Mouse (Mus musculus) heart, adult 9 months (tissue): Measurements from ENCODE around the gene Ms4a6d.
"Not testable (repeated sequence)": the region's sequence is repeated elsewhere in the genome, so short reads cannot be mapped to it uniquely, and the experiment has no call there.

Source experiments
- DNase-seq, 2 experiments: peaks; one replicate each; pipeline ENCODE4 v3.0.0; 2022; ENCODE audit warnings: low spot score in 2 of 2

The Ms4a6d gene

GRCm38 (mm10) chr19:11554726-11555125, 49.9 kb downstream of the Ms4a6d start:
- DNase-seq, result no peak

GRCm38 (mm10) chr19:11547911-11548310, 56.7 kb downstream of the Ms4a6d start:
- no peak for DNase-seq

- not testable (repeated sequence) for DNase-seq
These were observed 60.3 kb downstream of the Ms4a6d start for GRCm38 (mm10) chr19:11544383-11544782.

GRCm38 (mm10) chr19:11540166-11540821, 64.4 kb downstream of the Ms4a6d start:
- DNase-seq, result peak; percentile 18 to 24

GRCm38 (mm10) chr19:11537336-11537735, 67.3 kb downstream of the Ms4a6d start:
- DNase-seq, result peak; percentile 25 to 34
